Mouse (Mus musculus) megakaryocyte, embryonic 14.5 days (primary cell): ENCODE measurements around the gene Dnah11. TPM values are rescaled to one million over a fixed set of nuclear protein-coding genes. Genes with fewer than 3 reads are reported as not detected.
"Not testable (repeated sequence)": the region's sequence is repeated elsewhere in the genome, so short reads cannot be mapped to it uniquely, and the experiment has no call there.

ENCODE experiments used
- H3K27me3 ChIP-seq: replicated peaks from 2 replicates; pipeline ENCODE3; 2012; ENCODE audit warnings: inconsistent platforms
- H3K36me3 ChIP-seq: replicated peaks from 2 replicates; pipeline ENCODE3; 2012; ENCODE audit warnings: low read length, inconsistent platforms, mixed read lengths
- H3K4me1 ChIP-seq: 2 replicates; pipeline ENCODE4 v1.6.1; 2012; ENCODE audit warnings: inconsistent platforms
- H3K4me3 ChIP-seq: replicated peaks from 2 replicates; pipeline ENCODE3; 2012; ENCODE audit warnings: moderate library complexity, mild to moderate bottlenecking, inconsistent platforms
- H3K9me3 ChIP-seq: 2 replicates; pipeline ENCODE4 v1.6.1; 2012; ENCODE audit warnings: inconsistent platforms
- FLI1 ChIP-seq: IDR thresholded peaks from 2 replicates; pipeline ENCODE4 v1.6.1; 2012; ENCODE audit warnings: low read length, inconsistent platforms, mixed read lengths
- GATA1 ChIP-seq: IDR thresholded peaks from 3 replicates; pipeline ENCODE4 v1.6.1; 2012; ENCODE audit warnings: mixed read lengths, low read length, inconsistent platforms, borderline replicate concordance
- polyA plus RNA-seq: library from polyadenylated mRNA; stranded (reverse); fragments of >175 nt; gene quantifications from 2 replicates; pipeline ENCODE4 v1.2.3, GENCODE M21; 2012; ENCODE audit warnings: low replicate concordance; ENCODE audit not compliant: insufficient read depth

The Dnah11 gene
- polyA plus RNA-seq, 1 experiment: 0.25 TPM

DNA sequence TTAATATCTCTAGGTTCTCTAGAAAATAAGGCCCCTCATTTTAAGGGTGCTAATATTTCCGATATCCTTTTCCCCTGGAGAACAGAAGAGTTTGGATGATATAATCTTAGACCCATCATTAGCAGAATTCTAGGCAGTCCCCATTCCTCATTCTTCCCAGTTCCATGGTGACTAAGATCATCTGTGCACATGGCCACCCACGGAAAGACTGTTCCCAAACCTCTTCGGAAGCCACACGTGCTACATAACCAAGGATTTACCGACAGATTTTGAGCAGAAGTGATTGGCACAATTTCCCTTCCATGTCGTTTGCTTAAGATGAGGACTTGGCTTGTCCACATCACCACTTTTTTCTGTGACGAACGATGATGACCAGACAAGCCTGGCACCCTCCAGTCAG is 295.2 kb downstream of the Dnah11 start:
- Histone ChIP-seq H3K4me3 (no peak overlapping the region), H3K9me3 (peaks cover 4% of the 10 kb centered on the region; the same call in 1 of the 2 replicates), H3K36me3 (no peaks in the 10 kb centered on the region), H3K4me1 (peaks cover 5% of the 10 kb centered on the region; the same call in 1 of the 2 replicates), H3K27me3 (no peaks in the 10 kb centered on the region)
- TF ChIP-seq GATA1 (no peak), FLI1 (no peak)

- not testable (repeated sequence) for H3K4me3 ChIP-seq, H3K36me3 ChIP-seq, H3K27me3 ChIP-seq, H3K4me1 ChIP-seq, H3K9me3 ChIP-seq
These were observed 297.5 kb downstream of the Dnah11 start for GRCm38 (mm10) chr12:117901352-117901751.

DNA sequence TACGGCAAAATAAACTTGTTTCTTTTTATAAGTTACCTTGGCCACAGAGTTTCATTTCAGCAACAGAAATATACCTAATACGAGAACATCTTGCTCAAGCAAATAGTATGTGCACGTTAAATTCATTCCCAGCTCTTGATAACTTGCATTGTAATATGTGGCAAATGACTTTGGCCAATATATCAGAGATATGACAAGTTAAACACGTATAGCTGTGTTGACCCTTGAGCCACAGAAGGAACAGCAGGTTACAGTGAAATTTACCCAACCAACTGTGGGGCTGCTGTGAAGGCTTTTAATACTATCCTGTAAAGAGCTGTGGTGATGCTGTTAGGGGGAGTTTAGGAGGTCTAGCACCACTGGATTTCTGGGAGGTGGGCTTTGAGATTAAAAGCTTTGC is 298.0 kb downstream of the Dnah11 start:
- H3K4me3 ChIP-seq, H3K36me3 ChIP-seq, H3K4me1 ChIP-seq, H3K9me3 ChIP-seq, H3K27me3 ChIP-seq: not testable (repeated sequence)

DNA sequence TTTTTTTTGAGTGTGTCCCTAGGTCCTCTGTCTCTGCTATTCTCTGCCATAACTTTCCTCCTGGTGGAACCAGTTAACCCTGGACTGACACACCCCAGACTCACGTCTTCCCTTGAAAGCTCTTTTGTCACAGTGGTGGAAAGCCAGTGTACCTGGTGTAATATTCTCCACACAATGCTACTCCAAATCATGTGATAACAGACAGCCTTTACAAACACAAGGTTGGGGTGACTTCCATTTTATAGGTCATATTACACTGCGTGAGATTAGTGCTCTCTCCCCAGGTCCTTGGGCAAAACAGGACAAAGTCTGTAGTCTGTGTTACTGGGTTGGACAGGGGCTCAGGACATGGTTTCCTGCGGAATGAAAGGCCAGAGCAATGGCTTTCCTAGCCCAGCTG is 311.4 kb downstream of the Dnah11 start:
- Histone ChIP-seq H3K4me1 (no peaks in the 10 kb centered on the region), H3K27me3 (no peaks in the 10 kb centered on the region), H3K9me3 (no peaks in the 10 kb centered on the region), H3K4me3 (no peak overlapping the region), H3K36me3 (peaks cover 24% of the 10 kb centered on the region)
- no peak for TF ChIP-seq GATA1
- TF ChIP-seq FLI1: no peak

GRCm38 (mm10) chr12:117884627-117885026 is 314.2 kb downstream of the Dnah11 start:
- TF ChIP-seq FLI1 (no peak), GATA1 (no peak)
- no peaks in the 10 kb centered on the region for H3K4me1 ChIP-seq
- H3K36me3 ChIP-seq: peaks cover 52% of the 10 kb centered on the region
- H3K4me3 ChIP-seq: no peak overlapping the region
- no peaks in the 10 kb centered on the region for H3K27me3 ChIP-seq
- no peaks in the 10 kb centered on the region for H3K9me3 ChIP-seq

DNA sequence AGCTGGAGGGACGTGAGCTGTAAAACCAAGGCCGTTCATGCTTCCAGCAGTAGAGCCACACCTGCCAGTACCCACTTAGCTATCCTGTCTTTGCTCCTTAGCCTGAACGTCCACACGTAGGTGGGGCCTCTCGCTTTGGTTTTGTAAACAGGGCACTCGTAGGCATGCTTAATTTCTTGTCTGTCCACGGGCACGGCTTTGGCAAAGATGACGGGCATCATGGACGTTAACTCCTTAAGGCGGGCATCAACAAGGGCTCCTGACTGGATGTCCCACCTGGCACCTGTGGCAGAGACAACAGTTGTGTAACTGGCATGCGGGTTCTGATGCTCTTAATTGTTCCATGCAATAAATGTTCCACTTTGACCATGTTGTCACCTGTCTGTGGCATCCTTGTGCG is 320.5 kb downstream of the Dnah11 start:
- H3K27me3 ChIP-seq: no peaks in the 10 kb centered on the region
- peaks cover 99% of the 10 kb centered on the region for H3K36me3 ChIP-seq
- no peak overlapping the region for H3K4me3 ChIP-seq
- no peaks in the 10 kb centered on the region for H3K9me3 ChIP-seq
- H3K4me1 ChIP-seq: no peaks in the 10 kb centered on the region
- TF ChIP-seq FLI1 (no peak), GATA1 (no peak)

GRCm38 (mm10) chr12:117872265-117872664 is 326.6 kb downstream of the Dnah11 start:
- no peak for TF ChIP-seq GATA1
- TF ChIP-seq FLI1: no peak
- H3K4me3 ChIP-seq: no peak overlapping the region
- H3K9me3 ChIP-seq: no peaks in the 10 kb centered on the region
- no peaks in the 10 kb centered on the region for H3K27me3 ChIP-seq
- peaks cover 20% of the 10 kb centered on the region for H3K4me1 ChIP-seq
- H3K36me3 ChIP-seq: peaks cover 88% of the 10 kb centered on the region

DNA sequence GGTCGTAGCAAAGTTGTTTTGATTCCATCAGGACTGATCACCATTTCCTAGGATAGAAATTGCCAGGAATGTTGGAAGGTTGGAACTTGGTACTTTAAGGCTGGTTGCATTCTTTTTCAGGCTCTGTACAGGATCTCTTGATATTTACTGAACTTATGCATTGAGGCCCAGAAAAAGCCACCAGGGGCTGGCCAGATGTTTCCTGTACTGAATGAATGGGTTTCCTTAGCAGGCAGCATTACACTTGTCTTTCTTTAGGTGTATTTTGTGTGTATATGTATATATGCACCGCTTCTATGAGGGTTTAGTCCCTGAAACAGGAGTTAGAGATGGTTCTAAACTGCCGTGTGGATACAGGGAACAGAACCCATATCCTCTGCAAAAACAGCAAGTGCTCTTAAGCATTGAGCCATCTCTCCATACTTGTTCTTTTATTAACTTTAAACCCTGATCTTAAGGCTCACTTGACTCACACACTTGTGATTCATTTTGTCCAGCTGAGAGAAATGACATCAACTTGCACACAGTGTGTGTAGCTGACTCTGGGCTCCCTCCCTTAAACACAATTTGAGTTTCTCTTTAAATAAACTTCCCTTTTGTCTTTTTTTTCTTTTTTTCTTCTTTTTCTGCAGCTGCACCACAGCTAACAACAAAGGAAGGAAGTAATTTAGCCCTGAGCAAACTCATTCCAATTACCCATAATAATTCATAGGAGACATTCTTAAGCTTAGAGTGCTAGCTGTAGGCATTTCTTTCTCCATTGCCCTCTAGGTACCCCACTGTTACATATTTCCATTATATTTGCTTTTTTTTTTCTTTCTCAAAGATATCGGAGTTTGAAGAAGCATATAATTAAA is 330.9 kb downstream of the Dnah11 start:
- Histone ChIP-seq H3K27me3 (no peaks in the 10 kb centered on the region), H3K36me3 (peaks cover 69% of the 10 kb centered on the region), H3K4me3 (no peak overlapping the region), H3K4me1 (peaks cover 33% of the 10 kb centered on the region), H3K9me3 (no peaks in the 10 kb centered on the region)
- no peak for TF ChIP-seq FLI1

DNA sequence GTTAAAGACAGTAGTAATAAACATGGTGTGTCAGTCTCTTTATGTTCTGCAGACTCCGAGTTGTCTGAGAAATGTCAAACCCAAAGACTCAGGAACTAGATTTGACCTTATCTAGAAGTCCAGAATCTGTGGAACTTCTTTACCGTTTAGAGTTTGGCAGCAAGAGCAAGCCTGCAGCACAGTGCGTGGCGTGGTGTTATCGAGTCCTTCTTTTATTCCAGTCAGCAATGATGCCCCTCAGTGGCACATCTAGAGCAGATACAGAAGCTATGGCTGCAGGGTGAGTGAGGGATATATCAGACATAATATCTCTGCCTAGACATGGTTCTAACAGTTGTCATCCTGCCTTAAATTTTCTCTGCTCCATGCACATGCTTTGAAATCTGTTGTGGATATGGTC is 336.2 kb downstream of the Dnah11 start:
- Histone ChIP-seq H3K36me3 (peaks cover 30% of the 10 kb centered on the region), H3K4me1 (peaks cover 21% of the 10 kb centered on the region), H3K27me3 (no peaks in the 10 kb centered on the region), H3K4me3 (no peak overlapping the region), H3K9me3 (no peaks in the 10 kb centered on the region)
- TF ChIP-seq GATA1 (no peak), FLI1 (no peak)

- H3K9me3 ChIP-seq: no peaks in the 10 kb centered on the region
- H3K4me1 ChIP-seq: peaks cover 7% of the 10 kb centered on the region
- peaks cover 18% of the 10 kb centered on the region for H3K36me3 ChIP-seq
- no peak for TF ChIP-seq GATA1
- no peak for TF ChIP-seq FLI1
- H3K4me3 ChIP-seq: no peak overlapping the region
- no peaks in the 10 kb centered on the region for H3K27me3 ChIP-seq
These were observed 337.6 kb downstream of the Dnah11 start for GRCm38 (mm10) chr12:117861249-117861648.

DNA sequence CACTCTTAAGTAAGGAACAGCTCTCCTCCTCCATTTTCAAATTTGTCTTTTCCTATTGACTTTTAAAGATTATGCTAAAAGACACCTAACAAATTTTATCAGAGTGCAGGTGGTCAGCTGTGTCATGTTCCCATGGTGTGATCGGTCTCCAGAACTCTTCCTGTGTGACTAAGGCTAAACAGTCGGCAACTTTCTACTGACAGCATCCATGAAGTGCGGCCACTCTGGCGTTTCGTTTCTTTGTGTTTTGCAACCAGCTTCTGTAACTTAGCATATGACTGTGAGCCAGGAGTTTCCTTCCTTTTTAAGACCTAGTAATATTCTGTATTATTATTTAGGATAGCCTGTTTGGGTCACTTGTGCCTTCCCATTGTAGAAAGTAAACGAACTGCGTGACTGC is 338.0 kb downstream of the Dnah11 start:
- H3K36me3 ChIP-seq: peaks cover 14% of the 10 kb centered on the region
- no peaks in the 10 kb centered on the region for H3K9me3 ChIP-seq
- H3K4me3 ChIP-seq: no peak overlapping the region
- no peaks in the 10 kb centered on the region for H3K27me3 ChIP-seq
- TF ChIP-seq FLI1: no peak
- TF ChIP-seq GATA1: no peak
- peaks cover 6% of the 10 kb centered on the region for H3K4me1 ChIP-seq
